Mouse (Mus musculus): ENCODE results near the gene 4932438A13Rik.

DNA sequence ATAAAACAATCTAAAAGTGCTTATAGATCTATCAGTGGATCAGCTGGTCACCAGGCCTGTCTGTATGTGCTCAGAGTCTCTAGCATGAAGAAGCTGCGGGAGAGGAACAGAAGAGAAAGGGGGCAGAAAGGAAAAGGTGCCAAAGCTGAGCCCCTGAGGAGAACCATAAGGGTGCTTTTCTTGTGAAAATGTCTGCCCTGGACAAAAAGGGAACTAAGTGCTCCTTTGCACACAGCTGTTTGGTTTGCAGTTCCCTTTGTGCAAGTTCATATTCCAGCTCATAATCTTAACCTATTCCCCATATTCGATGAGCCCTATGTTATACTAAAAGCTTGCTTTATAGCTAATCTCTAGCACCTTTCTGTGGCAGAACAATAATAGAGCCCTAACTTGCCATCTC is 175.1 kb downstream of the 4932438A13Rik start:
- no peak for TF ChIP-seq CTCF (IDR thresholded peaks at IDR 0.05; ENCODE audit: low read depth, low read length)
- TF ChIP-seq GATA1 (IDR thresholded peaks at IDR 0.05; ENCODE audit: borderline replicate concordance, low read length) = no peak
- TF ChIP-seq POLR2AphosphoS5 (IDR thresholded peaks at IDR 0.05; ENCODE audit: insufficient replicate concordance, low read depth, low read length) = no peak

Measured in G1E (cell line).